Mouse (Mus musculus): ENCODE measurements at regions not wholly inside any gene's neighbourhood (a gene's known extent, or its start where the extent isn't known, plus 50 kb on each side); places are given as distances from the start of the nearest gene placed in this dataset.

GRCm38 (mm10) chr8:6288889-6289288 lies 1183.7 kb upstream of the Slc10a2 start:
- DNase-seq (ENCODE audit: extremely low read depth, low read depth, low spot score), result no peak
- WGBS, result 61% methylated on average over 3 of the region's 3 CpGs
- TF ChIP-seq CTCF (IDR thresholded peaks at IDR 0.05; ENCODE audit: low read depth, low read length), result no peak
- no peak for TF ChIP-seq POLR2A (IDR thresholded peaks at IDR 0.05; ENCODE audit: extremely low read depth, insufficient read depth, low read length)
- no peaks in the 10 kb centered on the region for H3K4me1 ChIP-seq (ENCODE audit: control insufficient read depth, insufficient read depth, low read length)
- H3K9ac ChIP-seq (ENCODE audit: low read depth, low read length), result no peak overlapping the region
- no peak overlapping the region for H3K27ac ChIP-seq (replicated peaks; ENCODE audit: insufficient read depth, low read depth, low read length)
- no peak overlapping the region for H3K4me3 ChIP-seq (ENCODE audit: insufficient read depth, low read depth, low read length)
- H3K79me2 ChIP-seq (ENCODE audit: control insufficient read depth, insufficient read depth, low read length), result no peaks in the 10 kb centered on the region
- no peaks in the 10 kb centered on the region for H3K27me3 ChIP-seq (ENCODE audit: control insufficient read depth, insufficient read depth, low read length)
- H3K36me3 ChIP-seq (ENCODE audit: control insufficient read depth, insufficient read depth, low read length), result no peaks in the 10 kb centered on the region

- TF ChIP-seq POLR2A (IDR thresholded peaks at IDR 0.05; ENCODE audit: extremely low read depth, insufficient read depth, low read length) (no peak), CTCF (IDR thresholded peaks at IDR 0.05; ENCODE audit: low read depth, low read length) (no peak)
- DNase-seq (ENCODE audit: extremely low read depth, low read depth, low spot score), result no peak
- Histone ChIP-seq H3K36me3 (ENCODE audit: control insufficient read depth, insufficient read depth, low read length) (no peaks in the 10 kb centered on the region), H3K27me3 (ENCODE audit: control insufficient read depth, insufficient read depth, low read length) (no peaks in the 10 kb centered on the region), H3K27ac (replicated peaks; ENCODE audit: insufficient read depth, low read depth, low read length) (no peak overlapping the region), H3K4me1 (ENCODE audit: control insufficient read depth, insufficient read depth, low read length) (no peaks in the 10 kb centered on the region), H3K9ac (ENCODE audit: low read depth, low read length) (no peak overlapping the region), H3K79me2 (ENCODE audit: control insufficient read depth, insufficient read depth, low read length) (no peaks in the 10 kb centered on the region), H3K4me3 (ENCODE audit: insufficient read depth, low read depth, low read length) (no peak overlapping the region)
- WGBS, result 78% methylated on average over 1 of the region's 1 CpGs
Observed at GRCm38 (mm10) chr8:6279903-6280302, 1174.8 kb upstream of the Slc10a2 start.

All from liver, adult 2 months (tissue).